Comparison of ENCODE assay signal across 8 mouse cellular contexts in genomic region chr5:75067125-75067756, GRCm38 (mm10). TPM values are rescaled to one million over a fixed set of nuclear protein-coding genes. Genes with fewer than 3 reads are reported as not detected.
A peak's percentile ranks its signal among the peaks of the same experiment; 100 is the strongest.
DNase-seq lines count a peak whose midpoint lies in the region; ATAC-seq lines count a peak whose summit lies in the region.

No protein-coding gene starts in this region.

- intact Hi-C loops in heart, postnatal 25 days (cut with DNase I), result no loop called here

- peaks cover 8% of the 10 kb centered on the region for H3K4me1 ChIP-seq in heart, embryonic 16.5 days (ENCODE audit: control insufficient read depth, insufficient read depth, low read length)
- peaks cover 26% of the 10 kb centered on the region for H3K4me1 ChIP-seq in limb, embryonic 12.5 days (replicated peaks)
- peaks cover 38% of the 10 kb centered on the region for H3K4me1 ChIP-seq in midbrain, embryonic 12.5 days

- no peak overlapping the region for H3K27ac ChIP-seq in heart, embryonic 16.5 days (ENCODE audit: low read length)
- no peak overlapping the region for H3K27ac ChIP-seq in limb, embryonic 12.5 days
- H3K27ac ChIP-seq in midbrain, embryonic 12.5 days (replicated peaks), result no peak overlapping the region

- peak; percentile 55; the same call in 1 of the 2 replicates for ATAC-seq in heart, embryonic 16.5 days (replicated peaks; ENCODE audit: extremely low read depth, insufficient read depth, low FRiP score)
- peak; percentile 72 for ATAC-seq in limb, embryonic 12.5 days (ENCODE audit: insufficient number of reproducible peaks, insufficient read depth, low FRiP score, low TSS enrichment, low read depth)
- ATAC-seq in midbrain, embryonic 12.5 days (ENCODE audit: low FRiP score, low read depth), result peak; percentile 60

- under 1% methylated on average over 30 of the region's 30 CpGs for WGBS in heart, embryonic 16.5 days
- WGBS in limb, embryonic 12.5 days, result under 1% methylated on average over 30 of the region's 30 CpGs
- WGBS in midbrain, embryonic 12.5 days, result under 1% methylated on average over 30 of the region's 30 CpGs

- DNase-seq in heart, adult 11 months, result peak; percentile 92
- no peak for DNase-seq in heart, postnatal 25 days (ENCODE audit: low spot score)
- peak; percentile 47 for DNase-seq in brain, adult 2 months (ENCODE audit: low read depth, low spot score)
- DNase-seq in spleen, postnatal 10 days (ENCODE audit: low spot score in 2 of 2), result peak; percentile 42 to 78
- DNase-seq in cerebellum, adult 18-20 months, result no peak

- peaks cover 3% of the 10 kb centered on the region; the same call in 1 of the 2 replicates for H3K9me3 ChIP-seq in heart, embryonic 16.5 days (replicated peaks; ENCODE audit: control insufficient read depth, low read length)
- no peaks in the 10 kb centered on the region for H3K9me3 ChIP-seq in limb, embryonic 12.5 days
- peaks cover 5% of the 10 kb centered on the region; the same call in 1 of the 2 replicates for H3K9me3 ChIP-seq in midbrain, embryonic 12.5 days

- H3K4me2 ChIP-seq in heart, embryonic 16.5 days (ENCODE audit: low read depth, low read length), result peak overlapping the region; percentile 90
- peak overlapping the region; percentile 77 for H3K4me2 ChIP-seq in limb, embryonic 12.5 days
- H3K4me2 ChIP-seq in midbrain, embryonic 12.5 days (replicated peaks), result peak overlapping the region; percentile 53

- H3K27me3 ChIP-seq in heart, embryonic 16.5 days (ENCODE audit: control insufficient read depth, insufficient read depth, low read length), result peaks cover 52% of the 10 kb centered on the region
- H3K27me3 ChIP-seq in limb, embryonic 12.5 days, result peaks cover 73% of the 10 kb centered on the region
- H3K27me3 ChIP-seq in midbrain, embryonic 12.5 days, result peaks cover 96% of the 10 kb centered on the region

- H3K9ac ChIP-seq in heart, embryonic 16.5 days (ENCODE audit: low read length), result peak overlapping the region; percentile 41
- H3K9ac ChIP-seq in limb, embryonic 12.5 days (replicated peaks), result peak overlapping the region; percentile 44
- peak overlapping the region; percentile 1; the same call in 1 of the 2 replicates for H3K9ac ChIP-seq in midbrain, embryonic 12.5 days (replicated peaks)

- H3K36me3 ChIP-seq in heart, embryonic 16.5 days (ENCODE audit: control insufficient read depth, insufficient read depth), result no peaks in the 10 kb centered on the region
- no peaks in the 10 kb centered on the region for H3K36me3 ChIP-seq in limb, embryonic 12.5 days
- no peaks in the 10 kb centered on the region for H3K36me3 ChIP-seq in midbrain, embryonic 12.5 days

- H3K4me3 ChIP-seq in heart, embryonic 16.5 days (ENCODE audit: low read length), result peak overlapping the region; percentile 60
- peak overlapping the region; percentile 45 for H3K4me3 ChIP-seq in limb, embryonic 12.5 days (replicated peaks)
- H3K4me3 ChIP-seq in midbrain, embryonic 12.5 days, result peak overlapping the region; percentile 38

RNA-seq across cellular contexts. Expression of gene Gsx2, which starts 8.2 kb away (rescaled TPM):
- not detected for total RNA-seq in heart, postnatal 25 days (2021)
- not detected in 2 replicates for polyA plus RNA-seq in heart, embryonic 16.5 days (2015; fragmentation: Nextera tagmentation; extraction: Ambion mirVana)
- not detected in 2 replicates for polyA plus RNA-seq in limb, embryonic 12.5 days (2016; fragmentation: Nextera tagmentation; extraction: Ambion mirVana)
- polyA plus RNA-seq in midbrain, embryonic 12.5 days (2016; fragmentation: Nextera tagmentation; extraction: Ambion mirVana), result 3.6 TPM in 2 replicates

RNA-seq across cellular contexts. Expression of gene Chic2, which starts 22.7 kb away (rescaled TPM):
- 10 to 100 TPM; 20.5 to 23.2 TPM for total RNA-seq in heart, postnatal 25 days (2021)
- 21.6 and 21.9 TPM in 2 replicates for polyA plus RNA-seq in heart, embryonic 16.5 days (2015; fragmentation: Nextera tagmentation; extraction: Ambion mirVana)
- polyA plus RNA-seq in limb, embryonic 12.5 days (2016; fragmentation: Nextera tagmentation; extraction: Ambion mirVana), result 55.0 and 56.8 TPM in 2 replicates
- polyA plus RNA-seq in midbrain, embryonic 12.5 days (2016; fragmentation: Nextera tagmentation; extraction: Ambion mirVana), result 33.3 and 44.7 TPM in 2 replicates

Comparison
In these comparisons a context has a peak if more than half of its experiments do, and no peak if none do; other contexts are left out.
1. DNase-seq: peak in heart, adult 11 months (single experiment), brain, adult 2 months (single experiment) and spleen, postnatal 10 days (2 of 2); none in heart, postnatal 25 days (single experiment) and cerebellum, adult 18-20 months (0 of 2).
2. Peak in every context shown above with its lines, with median percentiles within 50 percentile points of each other: ATAC-seq, H3K4me2 ChIP-seq, H3K4me3 ChIP-seq and H3K9ac ChIP-seq.